Mouse (Mus musculus): ENCODE results near the gene Gm20388.
A peak's percentile ranks its signal among the peaks of the same experiment; 100 is the strongest.

The Gm20388 gene

GRCm38 (mm10) chr8:121075936-121076335, 1165.3 kb downstream of the Gm20388 start:
- DNase-seq (ENCODE audit: extremely low spot score, low spot score): peak; percentile 55

- no peak for DNase-seq (ENCODE audit: extremely low spot score, low spot score)
Measured at GRCm38 (mm10) chr8:121076555-121076954, 1165.9 kb downstream of the Gm20388 start.

- peak; percentile 45 for DNase-seq (ENCODE audit: extremely low spot score, low spot score)
Measured at GRCm38 (mm10) chr8:121078721-121079120, 1168.1 kb downstream of the Gm20388 start.

DNA sequence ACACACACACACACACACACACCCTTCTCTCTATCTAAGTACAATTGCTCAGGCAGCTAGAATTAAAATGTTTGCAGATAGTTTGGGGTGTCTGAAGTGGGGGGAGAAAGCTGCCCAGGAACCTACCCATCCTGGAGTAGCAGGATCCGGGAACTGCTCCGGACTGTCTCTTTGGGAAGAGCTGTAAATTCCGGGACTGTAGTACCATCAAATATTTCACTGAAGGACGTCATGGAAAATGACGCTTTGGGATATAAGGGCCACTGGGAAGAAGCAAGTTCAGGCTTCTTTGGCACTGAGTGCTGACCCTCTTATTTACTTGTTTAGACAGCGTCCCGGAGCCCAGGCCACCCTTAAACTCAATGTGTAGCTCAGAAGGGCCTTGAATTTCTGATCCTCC, 1168.6 kb downstream of the Gm20388 start:
- peak; percentile 50 for DNase-seq (ENCODE audit: extremely low spot score, low spot score)

GRCm38 (mm10) chr8:121079944-121080343, 1169.3 kb downstream of the Gm20388 start:
- peak; percentile 49 for DNase-seq (ENCODE audit: extremely low spot score, low spot score)

GRCm38 (mm10) chr8:121080361-121081090, 1169.9 kb downstream of the Gm20388 start:
- DNase-seq (ENCODE audit: extremely low spot score, low spot score): peak; percentile 61

DNA sequence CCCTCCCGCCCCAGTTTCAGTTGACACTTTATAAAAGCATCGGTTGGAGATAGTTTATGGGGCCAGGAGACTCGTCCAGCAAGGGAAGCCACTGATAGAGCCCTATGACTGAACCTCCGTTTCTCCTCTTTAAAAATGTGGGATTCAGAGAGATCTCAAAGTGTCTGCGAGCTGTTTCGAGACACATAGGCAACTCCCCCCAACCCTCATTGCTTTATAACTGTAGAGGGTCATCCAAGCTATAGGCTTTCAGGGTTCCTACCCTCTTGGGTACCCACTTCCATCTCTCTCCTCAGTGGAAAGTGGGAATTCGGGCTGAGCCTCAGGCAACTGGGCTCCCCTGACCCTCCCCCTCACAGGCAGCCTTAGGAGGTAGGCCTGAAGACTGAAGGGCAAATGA, 1170.8 kb downstream of the Gm20388 start:
- no peak for DNase-seq (ENCODE audit: extremely low spot score, low spot score)

GRCm38 (mm10) chr8:121082218-121083092, 1171.8 kb downstream of the Gm20388 start:
- DNase-seq (ENCODE audit: extremely low spot score, low spot score): peak; percentile 60

- DNase-seq (ENCODE audit: extremely low spot score, low spot score): peak; percentile 82
Measured at GRCm38 (mm10) chr8:121083093-121083935, 1172.7 kb downstream of the Gm20388 start.

- no peak for DNase-seq (ENCODE audit: extremely low spot score, low spot score)
Measured at GRCm38 (mm10) chr8:121083936-121084209, 1173.2 kb downstream of the Gm20388 start.

GRCm38 (mm10) chr8:121084210-121084951, 1173.7 kb downstream of the Gm20388 start, which contains the start of gene Foxf1:
TSS of gene Foxf1 (plus strand) at chr8:121084386.
- DNase-seq (ENCODE audit: extremely low spot score, low spot score): peak; percentile 83

DNA sequence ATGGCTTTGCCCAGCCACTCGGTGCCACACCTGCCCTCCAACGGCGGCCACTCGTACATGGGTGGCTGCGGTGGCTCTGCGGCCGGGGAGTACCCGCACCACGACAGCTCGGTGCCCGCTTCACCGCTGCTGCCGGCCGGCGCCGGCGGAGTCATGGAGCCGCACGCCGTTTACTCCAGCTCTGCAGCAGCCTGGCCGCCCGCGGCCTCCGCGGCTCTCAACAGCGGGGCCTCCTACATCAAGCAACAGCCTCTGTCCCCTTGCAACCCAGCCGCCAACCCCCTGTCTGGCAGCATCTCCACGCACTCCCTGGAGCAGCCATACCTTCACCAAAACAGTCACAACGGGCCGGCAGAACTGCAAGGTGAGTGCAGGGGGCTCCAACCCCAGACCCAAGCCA, 1174.4 kb downstream of the Gm20388 start:
- peak; percentile 65 for DNase-seq (ENCODE audit: extremely low spot score, low spot score)

DNA sequence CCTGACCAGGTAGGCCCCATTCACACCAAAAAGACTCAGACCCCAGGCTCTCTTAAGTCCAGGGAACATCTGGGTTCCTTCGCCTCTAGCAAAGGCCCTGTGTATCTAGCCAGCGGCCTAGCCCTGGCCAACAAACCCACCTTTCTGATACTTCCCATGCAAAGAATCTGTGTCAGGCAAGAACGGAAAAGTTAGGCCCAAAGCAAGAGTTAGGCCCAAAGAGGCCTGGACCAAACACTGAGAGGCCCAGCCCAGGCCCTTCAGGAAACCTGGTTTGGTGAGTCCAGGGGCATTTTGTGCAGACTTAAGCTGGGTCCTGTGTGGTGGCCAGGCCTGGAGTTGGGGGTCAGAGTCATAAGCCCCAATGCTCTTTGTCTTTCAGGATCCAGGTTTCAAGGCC, 1174.9 kb downstream of the Gm20388 start:
- DNase-seq (ENCODE audit: extremely low spot score, low spot score): no peak

GRCm38 (mm10) chr8:121086004-121086900, 1175.6 kb downstream of the Gm20388 start:
- DNase-seq (ENCODE audit: extremely low spot score, low spot score): peak; percentile 52

GRCm38 (mm10) chr8:121088281-121088680, 1177.6 kb downstream of the Gm20388 start:
- peak; percentile 26 for DNase-seq (ENCODE audit: extremely low spot score, low spot score)

DNA sequence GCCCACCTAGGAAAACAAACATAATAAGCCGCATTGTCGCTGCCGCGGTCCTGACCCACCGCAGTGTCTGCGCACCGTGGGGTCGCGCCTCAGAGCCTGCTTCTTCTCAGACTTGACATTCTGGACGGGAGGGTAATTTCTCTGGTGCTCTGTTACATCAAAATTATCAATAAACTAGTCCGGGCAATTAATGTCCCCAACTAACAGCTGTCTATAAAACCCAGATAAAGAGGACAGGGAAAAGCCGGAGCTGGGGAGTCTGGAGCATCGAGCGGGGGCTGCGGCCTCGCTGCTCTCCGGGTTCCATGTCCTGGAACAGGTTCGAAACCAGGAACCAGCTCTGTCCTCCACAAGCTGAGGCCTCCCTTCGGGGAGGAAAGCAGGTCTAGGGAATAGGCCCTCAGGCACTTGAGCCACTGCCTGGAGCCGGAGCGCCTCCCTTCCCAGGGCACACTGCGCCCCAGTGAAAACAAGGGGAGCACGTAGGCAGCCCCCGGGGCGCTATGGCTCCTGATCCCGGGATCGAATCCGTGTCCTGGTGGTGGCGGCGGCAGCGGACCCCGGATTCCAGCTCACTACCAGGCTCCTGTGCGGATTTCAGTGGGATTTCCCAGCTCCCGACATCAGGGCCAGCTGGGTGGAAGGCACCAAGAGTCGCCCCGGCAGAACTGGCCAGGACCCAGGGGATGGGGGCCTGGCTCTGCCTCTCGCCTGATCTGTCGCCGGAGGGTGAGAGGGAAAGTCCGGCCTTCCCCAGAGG, 1178.4 kb downstream of the Gm20388 start:
- peak; percentile 69 for DNase-seq (ENCODE audit: extremely low spot score, low spot score)

DNA sequence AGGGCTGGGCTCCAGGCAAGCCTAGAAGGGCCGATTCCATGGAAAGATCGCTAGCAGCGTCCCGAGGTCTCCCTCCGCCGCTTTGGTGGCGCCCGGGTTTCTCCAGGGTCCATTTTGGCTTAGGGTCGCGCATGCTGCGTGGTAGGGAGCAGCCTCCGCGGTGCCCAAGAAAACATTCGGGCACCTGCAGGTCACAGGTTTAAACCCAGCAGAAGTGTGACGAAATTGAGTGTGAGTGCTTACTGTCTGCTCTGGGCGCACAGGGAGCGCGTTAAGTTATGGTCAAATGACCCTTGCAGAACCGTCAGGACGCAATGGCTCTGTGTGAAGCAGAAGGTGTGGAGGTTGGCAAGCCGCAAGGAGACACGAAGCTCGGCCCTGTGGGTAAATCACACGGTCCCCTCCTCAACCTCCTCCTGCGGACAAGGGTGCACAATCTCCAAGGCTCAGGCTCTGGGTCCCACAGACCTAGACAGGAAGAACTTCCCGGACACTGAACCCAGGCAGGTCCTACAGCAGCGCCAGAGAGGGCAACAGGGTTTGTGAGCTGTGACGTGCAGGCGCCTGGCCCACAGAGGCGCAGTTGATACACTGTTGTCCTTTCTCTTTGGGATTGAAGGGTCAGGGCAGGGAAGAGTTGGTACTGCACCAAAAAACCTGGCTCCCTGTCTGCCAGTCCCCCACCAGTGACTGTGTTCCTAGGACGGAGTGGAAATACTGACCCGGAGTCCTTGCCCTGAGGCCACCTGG, 1179.2 kb downstream of the Gm20388 start:
- DNase-seq (ENCODE audit: extremely low spot score, low spot score): peak; percentile 51

GRCm38 (mm10) chr8:121090716-121091115, 1180.1 kb downstream of the Gm20388 start:
- peak; percentile 55 for DNase-seq (ENCODE audit: extremely low spot score, low spot score)
